Mouse (Mus musculus): ENCODE measurements around the gene Ugt2b34.

- no peak for TF ChIP-seq CTCF (IDR thresholded peaks at IDR 0.05; ENCODE audit: control insufficient read depth, insufficient read depth, insufficient read length)
- no peak for TF ChIP-seq USF1 (IDR thresholded peaks at IDR 0.05; ENCODE audit: low read depth)
- no peak for TF ChIP-seq FOSL1 (IDR thresholded peaks at IDR 0.05; ENCODE audit: insufficient read depth, low read length, poor library complexity, severe bottlenecking)
Measured at GRCm38 (mm10) chr5:86926426-86926825, 19.7 kb upstream of the Ugt2b34 start, which contains the start of gene Ugt2b1.

All from C2C12 (cell line).